Mouse (Mus musculus) megakaryocyte, embryonic 14.5 days (primary cell): ENCODE data around the gene Lsg1.

Source experiments
- FLI1 ChIP-seq: IDR thresholded peaks from 2 replicates; pipeline ENCODE4 v1.6.1; 2012; ENCODE audit warnings: low read length, inconsistent platforms, mixed read lengths
- GATA1 ChIP-seq: IDR thresholded peaks from 3 replicates; pipeline ENCODE4 v1.6.1; 2012; ENCODE audit warnings: mixed read lengths, low read length, inconsistent platforms, borderline replicate concordance

DNA sequence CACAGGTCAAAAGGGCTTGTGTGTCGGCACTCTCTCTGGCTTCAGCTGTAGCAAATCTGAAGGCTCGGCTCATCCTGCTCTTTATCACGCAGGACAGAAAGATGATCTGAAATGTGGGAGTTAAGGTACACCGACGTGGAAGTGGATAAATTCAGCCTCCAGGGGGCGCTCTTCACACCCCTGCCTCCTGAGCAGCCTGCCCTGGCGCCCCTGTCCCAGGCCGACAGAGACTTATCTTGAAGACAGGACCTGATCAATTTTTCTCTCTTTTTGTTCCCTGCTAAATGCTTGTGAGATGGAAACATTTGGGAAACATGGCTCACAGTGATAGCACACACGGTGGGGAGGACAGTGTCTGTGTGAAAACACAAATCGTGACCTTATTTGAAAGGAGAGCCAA lies 48.0 kb downstream of the Lsg1 start:
- no peak for TF ChIP-seq GATA1
- TF ChIP-seq FLI1, result no peak
